Mouse (Mus musculus): ENCODE results near the gene Ino80.

- TF ChIP-seq CTCF (IDR thresholded peaks at IDR 0.05; ENCODE audit: extremely low read depth, insufficient read depth, insufficient read length, insufficient replicate concordance), result no peak
- TF ChIP-seq POLR2A (IDR thresholded peaks at IDR 0.05; ENCODE audit: low read depth, low read length), result no peak
These were observed 100.2 kb downstream of the Ino80 start for GRCm38 (mm10) chr2:119377286-119377685.

Data from spleen, adult 2 months (tissue).